Mouse (Mus musculus) gastrocnemius, postnatal 4 days (tissue): Measurements from ENCODE around the gene Krt14. TPM values are rescaled to one million over a fixed set of nuclear protein-coding genes. Genes with fewer than 3 reads are reported as not detected.
"Not testable (repeated sequence)": the region's sequence is repeated elsewhere in the genome, so short reads cannot be mapped to it uniquely, and the experiment has no call there.

Experiments used
- DNase-seq, 2 experiments: peaks; one replicate each; pipeline ENCODE4 v3.0.0; 2021 to 2022; ENCODE audit warnings: low spot score in 2 of 2, mixed read lengths in 2 of 2
- long read RNA-seq, 2 experiments: library from polyadenylated mRNA; stranded (forward); transcript quantifications; one replicate each; pipeline ENCODE4 v2.0.0; 2021
- total RNA-seq, 2 experiments: library from RNA; stranded (reverse); gene quantifications; 2 replicates each; pipeline ENCODE4 v1.2.3; 2021

Gene Krt14
- 1 to 10 TPM in 1 of 2 experiments, under 1 TPM in 1; 0.15 to 1.8 TPM for total RNA-seq
- long read RNA-seq, experiment 1, transcript Krt14-201 (8 exons, 1,698 nt) = major isoform, 123 of 130 reads
- long read RNA-seq, experiment 1, partial matches to known transcripts = 4 of 130 reads
- long read RNA-seq, experiment 1, other reads (novel, unspliced or antisense) = 3 of 130 reads
- long read RNA-seq, experiment 2 = 0 reads

DNA sequence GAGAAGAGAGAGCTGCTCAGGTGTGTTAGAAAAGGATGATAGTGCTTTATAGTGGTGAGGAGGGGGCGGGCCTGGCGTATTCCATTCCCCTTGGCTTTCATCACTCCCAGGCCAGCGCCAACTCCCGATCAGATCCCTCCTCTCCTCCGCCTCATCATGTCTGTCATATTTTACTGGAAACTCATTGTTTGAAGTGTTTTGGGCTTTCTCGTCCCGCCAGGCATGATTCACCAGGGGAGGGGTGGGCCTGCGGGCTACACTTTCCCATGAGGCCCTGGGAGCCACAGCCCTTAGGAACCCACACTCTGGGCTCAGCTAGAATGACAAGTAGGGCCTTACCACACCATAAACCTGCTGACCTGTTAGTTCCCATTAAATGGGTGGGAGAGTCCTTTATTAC, at the start of gene Krt14:
TSS of gene Krt14 (minus strand) at position 51 of the 400 bp plus-strand sequence.
- DNase-seq = no peak

DNA sequence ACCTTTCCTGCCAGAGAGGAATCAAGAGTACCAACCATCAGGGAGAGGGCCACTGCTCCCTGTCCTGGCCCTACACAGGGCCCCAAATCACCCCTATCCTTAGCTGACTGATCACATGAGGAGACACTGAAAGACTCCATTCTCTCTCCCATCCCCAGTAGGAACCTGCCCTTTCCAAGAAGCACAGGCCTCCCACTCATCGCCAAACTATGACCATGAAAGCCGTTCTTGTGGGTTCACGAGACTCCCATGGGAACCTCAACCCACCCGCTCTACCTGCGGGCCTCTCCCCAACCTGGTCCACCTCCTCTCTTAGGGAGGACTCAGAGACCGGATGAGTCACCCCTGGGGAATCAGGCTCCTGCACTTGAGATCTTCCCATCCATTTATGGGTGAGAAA, 48.2 kb upstream of the Krt14 start:
- DNase-seq = no peak

DNA sequence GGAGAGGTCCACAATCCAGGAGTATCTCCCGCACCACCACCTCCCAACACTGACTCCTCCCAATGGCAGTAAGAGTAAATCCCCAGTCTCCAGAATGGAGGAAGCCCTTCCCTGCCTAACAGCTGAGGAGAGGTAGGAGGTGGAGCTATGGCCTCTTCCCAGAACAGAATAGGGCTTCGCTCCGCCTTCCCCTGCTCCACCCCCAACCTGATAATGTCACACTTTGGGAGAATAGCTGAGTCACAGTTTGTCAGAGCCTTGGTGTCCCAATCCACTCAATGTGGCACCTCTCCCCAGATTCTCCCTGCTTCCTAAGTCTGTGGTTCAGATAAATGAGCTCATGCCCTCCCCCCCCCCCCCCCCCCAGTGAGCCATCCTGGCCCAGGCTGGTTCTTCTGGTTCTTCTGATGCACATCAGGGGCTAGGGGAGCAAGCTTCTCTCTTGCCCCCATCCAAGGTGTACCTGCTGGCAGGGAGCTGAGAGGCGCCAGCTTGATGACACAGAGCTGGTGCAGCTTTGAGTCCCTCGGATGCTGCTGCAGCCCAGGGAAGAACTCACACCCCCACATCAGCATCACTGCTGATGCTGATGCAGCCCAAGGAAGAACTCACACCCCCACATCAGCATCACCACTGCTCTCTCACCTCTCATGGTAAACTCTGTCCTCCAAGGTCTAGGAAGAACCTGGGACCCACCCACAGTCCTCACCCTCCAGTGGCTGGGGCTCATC, 47.2 kb upstream of the Krt14 start:
- DNase-seq = no peak

DNA sequence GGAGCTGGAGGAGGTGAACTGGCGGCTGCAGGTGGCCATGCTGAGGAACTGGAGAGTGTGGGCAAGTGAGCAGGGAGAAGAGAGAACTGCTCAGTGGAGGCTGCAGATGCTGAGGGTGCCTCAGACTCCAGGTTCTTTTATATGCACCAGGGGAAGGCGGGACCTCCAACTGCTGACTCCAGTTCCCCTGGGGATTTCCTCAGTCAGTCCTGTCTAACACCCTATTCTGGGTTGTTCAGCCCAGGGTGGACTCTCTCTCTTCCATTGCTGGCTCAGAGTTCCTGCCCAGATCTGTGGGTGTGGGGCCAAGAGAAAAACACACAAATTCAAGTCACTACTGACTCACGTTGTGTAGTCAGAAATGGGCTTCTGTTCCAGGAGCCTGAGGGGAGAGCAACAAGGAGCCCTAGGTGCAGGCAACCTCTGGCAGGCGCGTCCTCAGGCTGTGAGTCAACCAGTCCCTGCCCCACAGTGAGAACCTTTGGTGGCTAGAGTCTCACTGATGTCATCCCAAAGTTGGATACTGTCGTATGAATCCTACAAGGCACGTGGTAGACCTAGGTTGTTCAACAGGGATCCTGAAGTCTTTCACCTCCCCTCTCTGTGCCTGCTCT, 41.6 kb upstream of the Krt14 start, which contains the start of gene Krt16:
TSS of gene Krt16 (minus strand) at position 51 of the 614 bp plus-strand sequence.
- DNase-seq = no peak

DNA sequence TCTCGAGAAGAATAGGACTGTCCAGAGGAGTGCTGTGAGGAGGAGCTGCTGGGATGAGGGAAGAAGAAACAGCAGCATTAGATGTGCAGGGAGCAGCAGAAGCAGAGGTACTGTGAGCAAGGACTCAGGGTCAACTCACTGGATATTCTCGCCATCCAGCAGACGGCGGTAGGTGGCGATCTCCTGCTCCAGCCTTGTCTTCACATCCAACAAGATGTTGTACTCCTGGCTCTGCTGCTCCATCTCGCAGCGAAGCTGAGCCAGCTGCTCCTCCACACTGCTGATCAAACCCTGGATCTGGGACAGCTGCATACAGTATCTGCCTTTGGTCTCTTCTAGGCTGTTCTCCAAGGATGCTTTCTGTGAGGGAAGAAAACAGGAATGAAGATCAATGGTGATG, 39.1 kb upstream of the Krt14 start:
- not testable (repeated sequence) for DNase-seq

DNA sequence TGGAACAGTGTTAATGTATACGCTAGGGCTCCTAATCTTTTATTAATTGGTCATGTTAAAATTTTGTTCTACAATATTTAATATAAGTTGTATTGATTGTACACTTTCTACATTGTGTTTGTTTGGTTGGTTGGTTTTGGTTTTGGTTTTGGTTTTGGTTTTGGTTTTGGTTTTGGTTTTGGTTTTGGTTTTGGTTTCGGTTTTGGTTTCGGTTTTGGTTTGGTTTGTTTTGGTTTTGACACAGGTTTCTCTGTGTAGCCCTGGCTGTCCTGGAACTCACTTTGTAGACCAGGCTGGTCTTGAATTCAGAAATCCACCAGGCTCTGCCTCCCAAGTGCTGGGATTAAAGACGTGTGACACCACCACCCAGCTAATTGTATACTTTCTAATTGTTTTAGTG, 32.9 kb upstream of the Krt14 start:
- DNase-seq = not testable (repeated sequence)

DNA sequence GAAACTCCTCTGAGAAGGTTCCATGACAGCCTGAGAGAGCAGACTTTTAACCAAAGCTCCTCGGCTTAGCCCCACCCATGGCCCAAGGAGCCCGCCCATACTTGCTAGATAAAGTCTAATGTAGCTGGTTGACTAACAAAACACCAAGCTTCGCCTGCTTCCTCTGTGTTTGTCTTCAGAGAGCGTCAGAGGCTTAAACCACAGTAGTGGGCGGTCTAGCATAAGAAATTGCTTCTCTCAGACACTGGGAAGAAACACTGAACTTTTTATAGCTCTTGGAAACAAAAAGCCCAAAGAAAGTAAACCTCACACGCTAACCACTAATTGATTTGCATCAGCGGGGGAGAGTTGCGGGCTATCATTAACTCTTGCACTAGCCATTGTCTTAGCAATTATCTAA, 14.4 kb upstream of the Krt14 start:
- no peak for DNase-seq

DNA sequence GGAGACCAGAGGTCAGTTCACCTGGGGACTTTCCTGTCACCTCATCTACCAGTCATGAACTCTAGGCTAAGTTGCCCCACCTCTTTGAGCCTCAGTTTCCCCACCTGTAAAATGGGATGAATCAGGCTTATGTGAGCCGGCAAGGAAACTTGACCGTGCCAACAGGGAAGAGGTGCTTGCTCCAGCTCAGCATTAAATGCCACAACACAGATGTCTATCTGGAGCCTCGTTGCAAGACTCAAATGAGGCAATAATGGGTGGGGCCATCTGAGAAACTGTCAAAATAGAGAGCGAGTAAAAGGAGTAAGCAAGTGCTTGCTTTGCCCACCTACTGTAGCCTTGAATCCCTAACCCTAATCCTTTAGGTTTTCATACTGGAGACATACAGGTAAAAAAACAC, 12.0 kb upstream of the Krt14 start:
- no peak for DNase-seq

DNA sequence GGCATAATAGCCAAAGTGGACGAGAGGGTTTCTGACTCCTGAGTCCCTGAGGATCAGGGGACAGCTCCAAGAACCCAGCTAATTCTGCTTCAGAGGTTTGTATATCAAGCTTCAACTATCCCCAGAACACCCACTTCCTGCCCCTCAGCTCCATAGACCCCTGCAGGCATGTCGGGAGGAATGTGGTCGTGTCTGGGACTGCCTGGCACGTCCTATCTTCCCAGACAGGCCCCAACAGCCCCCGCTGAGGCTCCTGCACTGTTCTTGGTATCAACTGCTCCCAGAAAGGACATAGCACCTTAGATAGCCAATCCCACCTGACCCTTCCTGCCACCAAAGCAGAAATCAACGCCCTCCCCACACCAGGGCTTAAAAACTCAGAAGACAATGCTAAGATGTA, 1.2 kb upstream of the Krt14 start:
- no peak for DNase-seq

DNA sequence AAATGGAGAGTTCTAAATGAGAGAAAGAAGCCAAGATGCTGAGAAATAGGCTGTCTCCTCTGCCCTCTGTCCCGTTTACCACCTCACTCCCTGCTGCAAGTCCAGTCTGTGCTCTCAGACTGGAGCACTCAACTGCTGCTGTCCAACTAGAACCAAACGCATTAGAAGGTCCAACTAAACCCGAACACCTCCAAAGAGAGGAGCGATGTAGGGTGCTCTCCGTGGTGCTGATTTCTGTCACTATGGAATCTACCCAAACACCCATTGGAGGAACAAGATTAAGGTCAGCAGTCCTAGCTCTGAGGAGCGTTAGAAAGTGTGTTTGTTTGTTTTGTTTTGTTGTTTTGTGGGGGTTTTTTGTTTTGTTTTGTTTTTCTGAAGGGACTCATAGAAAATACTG, 3.9 kb downstream of the Krt14 start:
- peak in 1 of 2 experiments; percentile 25 for DNase-seq

DNA sequence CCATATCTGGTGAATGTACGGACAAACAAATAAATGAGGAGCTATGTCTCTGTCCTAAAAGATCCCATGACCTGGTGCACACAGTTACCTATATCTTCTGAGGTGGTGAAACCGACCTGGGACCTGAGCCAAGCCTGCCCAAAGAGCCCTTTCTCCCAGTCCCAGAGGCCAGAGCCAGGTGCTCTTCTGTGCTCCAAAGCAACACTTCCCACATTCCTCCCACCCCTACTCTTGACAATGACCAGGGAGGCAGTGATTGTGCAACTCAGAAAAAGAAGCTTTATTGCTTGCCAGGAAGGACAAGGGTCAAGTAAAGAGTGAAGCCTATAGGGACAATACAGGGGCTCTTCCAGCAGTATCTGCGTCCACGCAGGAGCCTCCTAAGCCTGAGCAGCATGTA, 4.4 kb downstream of the Krt14 start:
- DNase-seq = no peak

DNA sequence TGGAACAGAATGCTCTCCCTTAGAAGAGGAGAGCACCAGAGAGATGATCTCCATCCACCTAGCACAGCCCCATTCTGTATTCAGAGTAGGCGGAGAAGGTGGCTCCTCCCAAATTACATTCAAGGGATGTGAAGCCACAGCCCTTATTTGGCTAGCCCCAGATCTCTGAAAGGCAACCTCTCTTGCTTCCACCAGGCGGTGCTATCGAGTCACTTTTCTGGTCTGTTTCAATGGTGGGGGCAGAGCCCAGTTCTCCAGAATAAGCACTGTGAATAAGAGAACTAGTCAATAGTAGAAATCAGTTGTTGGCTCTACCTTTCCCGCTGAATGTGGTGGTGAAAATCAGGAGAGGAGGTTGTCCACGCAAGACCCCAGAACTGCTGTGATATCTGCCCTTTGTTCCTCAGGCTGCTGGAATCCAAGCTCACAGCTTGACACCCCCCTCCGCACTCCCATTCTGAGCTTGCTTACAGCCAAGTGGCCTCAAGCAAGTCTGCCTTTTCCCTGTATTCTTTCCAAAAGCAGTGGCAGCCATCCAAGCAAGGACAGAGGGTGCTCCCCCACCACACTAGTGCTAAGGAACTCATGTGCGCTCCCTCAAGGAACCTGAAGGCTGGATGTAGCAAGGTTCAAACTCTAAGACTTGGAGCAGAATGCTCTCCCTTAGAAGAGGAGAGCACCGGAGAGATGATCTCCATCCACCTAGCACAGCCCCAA, 7.1 kb downstream of the Krt14 start:
- peak in 1 of 2 experiments; percentile 18 for DNase-seq

DNA sequence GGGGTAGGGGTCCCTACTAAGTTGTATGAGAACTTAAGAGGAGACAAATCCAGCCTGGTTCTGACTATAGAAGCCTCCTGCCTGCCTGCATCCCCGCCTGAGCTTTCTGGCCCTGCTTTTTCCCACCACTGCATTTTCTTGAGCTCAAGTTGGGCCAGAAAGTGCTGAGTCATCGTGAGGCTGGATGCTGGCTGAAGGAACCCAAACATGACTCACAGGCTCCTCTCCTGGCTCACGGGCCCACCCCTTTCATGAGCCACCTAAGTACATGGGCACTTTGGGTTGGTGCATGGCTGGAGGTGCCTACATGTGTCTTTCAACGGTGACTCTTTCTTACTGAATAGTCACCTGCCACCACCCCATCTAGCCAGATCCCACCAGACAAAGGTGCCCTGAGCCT, 8.7 kb downstream of the Krt14 start:
- no peak for DNase-seq

DNA sequence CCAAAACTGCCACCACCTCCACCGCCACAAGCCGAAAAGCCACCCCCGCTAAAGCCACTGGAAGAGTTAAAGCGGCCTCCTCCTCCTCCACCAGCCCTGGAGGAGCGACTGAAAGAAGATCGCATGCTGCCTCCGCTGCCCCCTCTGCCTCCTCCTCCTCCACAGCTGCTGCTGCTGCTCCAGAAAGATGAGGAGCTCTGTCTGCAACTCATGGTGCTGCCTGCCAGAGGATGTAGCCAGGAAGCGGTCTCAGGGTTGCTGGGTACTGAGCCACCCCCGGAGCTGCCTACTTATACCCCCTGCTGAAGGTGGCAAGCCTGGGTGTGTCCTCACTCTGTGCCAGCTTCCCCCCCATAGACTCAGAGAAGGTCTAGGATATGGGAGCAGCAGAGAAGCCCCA, 14.4 kb downstream of the Krt14 start, which contains the start of gene Krt9:
TSS of gene Krt9 (minus strand) at position 255 of the 400 bp plus-strand sequence.
- DNase-seq = no peak

DNA sequence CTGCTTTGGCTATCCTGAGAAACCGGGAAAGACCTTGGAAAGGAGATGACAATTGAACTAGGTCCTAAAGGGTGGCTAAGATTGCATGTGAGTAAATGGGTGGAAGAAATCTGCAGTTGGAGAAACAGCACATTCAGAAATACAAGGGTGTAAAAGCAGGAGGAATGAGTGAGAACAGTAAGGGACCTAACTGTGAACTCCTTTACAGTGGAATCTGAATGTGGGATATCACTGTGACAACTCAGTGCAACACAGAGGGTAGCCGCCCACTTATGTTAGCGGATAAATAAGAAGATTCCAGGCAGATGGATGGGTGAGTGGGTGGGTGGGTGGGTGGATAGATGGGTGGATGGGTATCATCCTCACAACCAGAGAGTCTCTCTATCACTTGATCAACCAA, 15.5 kb downstream of the Krt14 start:
- no peak for DNase-seq

DNA sequence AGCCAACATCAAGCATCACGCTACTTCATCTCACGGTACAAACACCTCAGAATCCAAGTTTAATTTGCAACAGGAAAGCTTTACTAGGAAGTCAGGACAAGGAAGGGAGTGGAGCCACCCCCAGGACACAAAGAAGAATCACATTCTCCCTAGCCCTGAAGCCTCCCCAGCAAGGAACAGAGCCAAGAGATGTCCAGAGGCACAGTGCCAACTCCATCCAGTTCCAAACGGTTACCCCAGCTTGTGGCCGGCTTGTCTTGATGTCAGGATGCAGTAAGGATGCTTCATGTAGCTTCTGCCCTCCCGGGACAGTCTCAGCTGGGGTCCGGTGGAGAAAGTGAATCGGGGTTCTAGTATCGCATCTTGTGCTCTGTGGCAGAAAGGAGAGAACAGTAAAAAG, 20.6 kb downstream of the Krt14 start:
- DNase-seq = no peak

DNA sequence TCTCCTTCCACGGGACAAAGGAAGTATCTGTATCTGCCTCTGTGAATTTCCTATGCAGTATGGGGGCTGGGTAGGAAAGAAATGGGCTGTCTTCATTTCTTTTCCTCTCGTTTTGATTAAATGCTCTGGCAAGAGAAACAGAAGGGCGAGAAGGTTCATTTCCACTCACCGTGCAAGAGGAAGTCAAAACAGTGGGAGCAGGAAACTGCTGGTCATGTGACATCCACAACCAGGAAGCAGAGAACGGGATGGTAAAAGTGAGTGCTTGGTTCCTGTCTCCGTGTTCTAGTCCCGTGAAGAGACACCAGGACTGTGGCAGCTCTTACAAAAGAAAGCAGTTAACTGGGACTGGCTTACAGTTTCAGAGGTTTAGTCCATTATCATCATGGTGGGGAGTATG, 25.6 kb downstream of the Krt14 start:
- DNase-seq = no peak

DNA sequence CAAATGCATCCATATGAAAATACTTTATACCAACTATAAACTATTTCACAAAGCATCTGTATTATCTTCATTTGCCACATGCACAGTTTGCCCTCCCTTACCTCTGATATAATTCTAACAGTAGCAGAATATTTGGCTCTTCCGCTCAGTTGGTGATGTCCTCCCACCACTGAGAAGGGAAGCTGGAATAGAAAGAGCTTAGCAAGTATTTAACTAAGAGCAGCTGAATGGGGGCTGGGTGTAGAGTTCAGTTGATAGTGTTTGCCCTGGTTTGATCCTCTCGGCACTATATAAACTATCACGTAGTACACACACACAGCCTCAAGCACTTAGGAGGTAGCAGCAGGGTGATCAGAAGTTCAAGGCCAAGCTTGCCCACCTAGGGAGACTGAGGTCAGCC, 28.1 kb downstream of the Krt14 start:
- no peak for DNase-seq

DNA sequence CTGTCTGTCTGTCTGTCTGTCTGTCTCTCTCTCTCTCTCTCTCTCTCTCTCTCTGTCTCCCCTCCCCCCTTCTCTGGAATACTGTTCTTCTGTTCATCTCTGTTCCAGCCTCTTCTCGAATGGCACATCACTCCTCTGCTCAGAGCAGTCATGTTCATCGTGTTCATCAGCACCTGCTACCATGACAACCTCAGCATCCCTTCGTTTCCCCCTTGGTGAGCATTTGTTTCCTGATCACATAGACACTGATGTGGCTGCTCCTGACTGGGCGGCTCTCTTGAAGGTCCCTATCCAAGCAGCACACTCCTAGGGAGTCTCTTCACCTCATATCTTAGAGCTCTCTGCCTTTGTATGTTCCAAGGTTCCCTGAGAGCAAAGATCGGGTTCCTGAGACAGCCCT, 29.0 kb downstream of the Krt14 start:
- no peak for DNase-seq

DNA sequence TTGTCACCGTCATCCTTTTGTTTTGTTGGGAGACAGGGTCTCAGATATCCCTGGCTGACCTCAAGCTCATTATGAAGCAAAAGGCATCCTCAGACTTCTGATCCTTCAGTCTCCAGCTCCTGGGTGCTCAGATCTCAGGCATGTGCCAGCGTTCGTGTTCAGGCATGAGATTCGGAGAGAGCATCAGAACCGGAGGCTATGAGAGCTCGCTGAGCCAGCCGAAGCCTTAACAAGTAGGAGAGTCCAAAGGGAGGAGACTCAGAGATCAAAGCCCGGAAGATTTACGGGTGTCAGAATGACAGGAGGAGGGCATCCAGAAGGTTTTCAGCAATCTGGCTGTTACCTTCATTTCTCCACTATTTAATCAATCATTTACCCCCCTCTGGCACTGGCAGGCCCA, 30.6 kb downstream of the Krt14 start:
- DNase-seq = no peak
